Mouse (Mus musculus): ENCODE data around the gene Tmem19.

The Tmem19 gene

GRCm38 (mm10) chr10:115315473-115316171, 46.7 kb downstream of the Tmem19 start, which contains the start of gene Rab21:
Gene Rab21 (minus strand): TSS chr10:115315594.
- in situ Hi-C loops (cut with MboI; ENCODE audit: low pct_unique_long_range_greater_than_20kb in 1 of 2, low sequenced_read_pairs in 2 of 2, unreplicated experiment in 1 of 2): loop anchor here in 1 of 2 experiments (10.0 kb wide), 1 partner anchor 121 kb away; no protein-coding TSS in a partner anchor

- in situ Hi-C loops (cut with MboI; ENCODE audit: low pct_unique_long_range_greater_than_20kb in 1 of 2, low sequenced_read_pairs in 2 of 2, unreplicated experiment in 1 of 2): loop anchor here in 1 of 2 experiments (10.0 kb wide), 1 partner anchor 120 kb away; no protein-coding TSS in a partner anchor
Measured at GRCm38 (mm10) chr10:115314582-115315452, 47.5 kb downstream of the Tmem19 start.

GRCm38 (mm10) chr10:115314287-115314581, 48.1 kb downstream of the Tmem19 start:
- in situ Hi-C loops (cut with MboI; ENCODE audit: low pct_unique_long_range_greater_than_20kb in 1 of 2, low sequenced_read_pairs in 2 of 2, unreplicated experiment in 1 of 2): loop anchor here in 1 of 2 experiments (10.0 kb wide), 1 partner anchor 119 kb away; no protein-coding TSS in a partner anchor

- in situ Hi-C loops (cut with MboI; ENCODE audit: low pct_unique_long_range_greater_than_20kb in 1 of 2, low sequenced_read_pairs in 2 of 2, unreplicated experiment in 1 of 2): loop anchor here in 1 of 2 experiments (10.0 kb wide), 1 partner anchor 119 kb away; no protein-coding TSS in a partner anchor
Measured at GRCm38 (mm10) chr10:115313641-115314286, 48.5 kb downstream of the Tmem19 start.

GRCm38 (mm10) chr10:115312732-115313131, 49.6 kb downstream of the Tmem19 start:
- in situ Hi-C loops (cut with MboI; ENCODE audit: low pct_unique_long_range_greater_than_20kb in 1 of 2, low sequenced_read_pairs in 2 of 2, unreplicated experiment in 1 of 2): loop anchor here in 1 of 2 experiments (10.0 kb wide), 1 partner anchor 118 kb away; no protein-coding TSS in a partner anchor

- in situ Hi-C loops (cut with MboI; ENCODE audit: low pct_unique_long_range_greater_than_20kb in 1 of 2, low sequenced_read_pairs in 2 of 2, unreplicated experiment in 1 of 2): loop anchor here in 1 of 2 experiments (10.0 kb wide), 1 partner anchor 117 kb away; no protein-coding TSS in a partner anchor
Measured at GRCm38 (mm10) chr10:115312194-115312593, 50.1 kb downstream of the Tmem19 start.

- in situ Hi-C loops (cut with MboI; ENCODE audit: low pct_unique_long_range_greater_than_20kb in 1 of 2, low sequenced_read_pairs in 2 of 2, unreplicated experiment in 1 of 2): loop anchor here in 1 of 2 experiments (10.0 kb wide), 1 partner anchor 117 kb away; no protein-coding TSS in a partner anchor
Measured at GRCm38 (mm10) chr10:115311263-115311965, 50.9 kb downstream of the Tmem19 start.

- in situ Hi-C loops (cut with MboI; ENCODE audit: low pct_unique_long_range_greater_than_20kb in 1 of 2, low sequenced_read_pairs in 2 of 2, unreplicated experiment in 1 of 2): no loop called here
Measured at GRCm38 (mm10) chr10:115309191-115309590, 53.1 kb downstream of the Tmem19 start.

- in situ Hi-C loops (cut with MboI; ENCODE audit: low pct_unique_long_range_greater_than_20kb in 1 of 2, low sequenced_read_pairs in 2 of 2, unreplicated experiment in 1 of 2): no loop called here
Measured at GRCm38 (mm10) chr10:115307331-115307875, 54.9 kb downstream of the Tmem19 start.

- in situ Hi-C loops (cut with MboI; ENCODE audit: low pct_unique_long_range_greater_than_20kb in 1 of 2, low sequenced_read_pairs in 2 of 2, unreplicated experiment in 1 of 2): no loop called here
Measured at GRCm38 (mm10) chr10:115298683-115299082, 63.6 kb downstream of the Tmem19 start.

GRCm38 (mm10) chr10:115297582-115297981, 64.7 kb downstream of the Tmem19 start:
- in situ Hi-C loops (cut with MboI; ENCODE audit: low pct_unique_long_range_greater_than_20kb in 1 of 2, low sequenced_read_pairs in 2 of 2, unreplicated experiment in 1 of 2): no loop called here

- in situ Hi-C loops (cut with MboI; ENCODE audit: low pct_unique_long_range_greater_than_20kb in 1 of 2, low sequenced_read_pairs in 2 of 2, unreplicated experiment in 1 of 2): no loop called here
Measured at GRCm38 (mm10) chr10:115296401-115296935, 65.8 kb downstream of the Tmem19 start.

GRCm38 (mm10) chr10:115295162-115295561, 67.1 kb downstream of the Tmem19 start:
- in situ Hi-C loops (cut with MboI; ENCODE audit: low pct_unique_long_range_greater_than_20kb in 1 of 2, low sequenced_read_pairs in 2 of 2, unreplicated experiment in 1 of 2): no loop called here

GRCm38 (mm10) chr10:115294715-115295114, 67.6 kb downstream of the Tmem19 start:
- in situ Hi-C loops (cut with MboI; ENCODE audit: low pct_unique_long_range_greater_than_20kb in 1 of 2, low sequenced_read_pairs in 2 of 2, unreplicated experiment in 1 of 2): no loop called here

GRCm38 (mm10) chr10:115293946-115294345, 68.4 kb downstream of the Tmem19 start:
- in situ Hi-C loops (cut with MboI; ENCODE audit: low pct_unique_long_range_greater_than_20kb in 1 of 2, low sequenced_read_pairs in 2 of 2, unreplicated experiment in 1 of 2): no loop called here

GRCm38 (mm10) chr10:115290671-115291070, 71.6 kb downstream of the Tmem19 start:
- in situ Hi-C loops (cut with MboI; ENCODE audit: low pct_unique_long_range_greater_than_20kb in 1 of 2, low sequenced_read_pairs in 2 of 2, unreplicated experiment in 1 of 2): no loop called here

All from mouse embryonic stem cell (cell line).